In genomic region chr3:107627641-107628040, GRCm38 (mm10) we compare ENCODE assay signal across 15 mouse cellular contexts. TPM values are rescaled to one million over a fixed set of nuclear protein-coding genes. Genes with fewer than 3 reads are reported as not detected.
"Had no signal": no experiment of that assay in that cellular context is flagged by ENCODE, and none has a peak within 500 bp of the region (broad histone marks: within the 10 kb centered on the region; RNA-seq: fewer than 3 reads in every experiment).

No protein-coding gene starts in this region.

- H3K27ac ChIP-seq: left cerebral cortex, adult 2 months; limb, embryonic 10.5 days; liver, embryonic 15.5 days; midbrain, embryonic 15.5 days; neural tube, embryonic 13.5 days had no signal

- ATAC-seq: intestine, postnatal 0 days; lung, postnatal 0 days; midbrain, embryonic 15.5 days had no signal

- H3K4me3 ChIP-seq: left cerebral cortex, adult 2 months; limb, embryonic 10.5 days; liver, embryonic 15.5 days; midbrain, embryonic 15.5 days; neural tube, embryonic 13.5 days had no signal

- H3K9ac ChIP-seq: liver, embryonic 15.5 days; midbrain, embryonic 15.5 days; neural tube, embryonic 13.5 days had no signal

- H3K4me2 ChIP-seq: liver, embryonic 11.5 days; liver, embryonic 15.5 days; midbrain, embryonic 11.5 days; midbrain, embryonic 15.5 days; neural tube, embryonic 13.5 days had no signal

- H3K27me3 ChIP-seq: liver, embryonic 15.5 days; midbrain, embryonic 15.5 days; neural tube, embryonic 13.5 days had no signal

- DNase-seq: lung, adult 2 months; lung, postnatal 36 days; thymus, adult 18-20 months; thymus, postnatal 14 days had no signal

- H3K9me3 ChIP-seq: limb, embryonic 10.5 days; liver, embryonic 15.5 days; midbrain, embryonic 15.5 days; neural tube, embryonic 13.5 days had no signal

RNA-seq across cellular contexts. Expression of gene Gm10961, which starts 3.5 kb away (rescaled TPM):
- polyA plus RNA-seq: intestine, postnatal 0 days; kidney, embryonic 16.5 days; limb, embryonic 10.5 days; limb, embryonic 14.5 days; liver, embryonic 11.5 days; liver, embryonic 15.5 days; lung, adult 2 months; lung, postnatal 0 days; midbrain, embryonic 11.5 days; midbrain, embryonic 15.5 days; neural tube, embryonic 13.5 days had no signal

RNA-seq across cellular contexts. Expression of gene Alx3, which starts 32.8 kb away (rescaled TPM):
- polyA plus RNA-seq: intestine, postnatal 0 days; kidney, embryonic 16.5 days; lung, adult 2 months; lung, postnatal 0 days; neural tube, embryonic 13.5 days had no signal
